Mouse (Mus musculus): ENCODE results near the gene Tnrc6c.

Tnrc6c gene

GRCm38 (mm10) chr11:117653491-117654351, at the start of gene Tnrc6c:
Gene Tnrc6c, plus strand, starts transcription at chr11:117654289.
- no peak for DNase-seq (ENCODE audit: low spot score)

DNA sequence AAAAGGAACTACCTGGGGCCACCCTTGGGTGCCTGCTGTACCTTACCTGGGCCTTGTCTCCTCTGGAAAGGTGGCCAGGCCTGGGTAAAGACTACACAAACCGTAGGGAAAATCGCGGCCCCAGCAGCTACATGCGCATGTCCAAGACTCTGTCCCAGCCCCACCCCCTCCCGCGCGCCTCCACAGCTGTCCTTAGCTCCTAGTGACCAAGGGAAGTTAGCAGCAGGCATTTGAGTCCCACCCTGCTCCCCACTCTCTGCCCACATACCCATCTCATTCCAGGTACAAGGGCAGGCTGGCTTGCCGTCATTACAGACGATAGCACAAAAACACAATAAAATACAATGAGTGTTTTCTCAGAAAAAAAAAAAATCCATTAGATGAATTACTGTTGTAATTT, 48.0 kb upstream of the Tnrc6c start:
- no peak for DNase-seq (ENCODE audit: low spot score)

- DNase-seq (ENCODE audit: low spot score), result no peak
These were observed 47.4 kb upstream of the Tnrc6c start for GRCm38 (mm10) chr11:117606605-117607203.

DNA sequence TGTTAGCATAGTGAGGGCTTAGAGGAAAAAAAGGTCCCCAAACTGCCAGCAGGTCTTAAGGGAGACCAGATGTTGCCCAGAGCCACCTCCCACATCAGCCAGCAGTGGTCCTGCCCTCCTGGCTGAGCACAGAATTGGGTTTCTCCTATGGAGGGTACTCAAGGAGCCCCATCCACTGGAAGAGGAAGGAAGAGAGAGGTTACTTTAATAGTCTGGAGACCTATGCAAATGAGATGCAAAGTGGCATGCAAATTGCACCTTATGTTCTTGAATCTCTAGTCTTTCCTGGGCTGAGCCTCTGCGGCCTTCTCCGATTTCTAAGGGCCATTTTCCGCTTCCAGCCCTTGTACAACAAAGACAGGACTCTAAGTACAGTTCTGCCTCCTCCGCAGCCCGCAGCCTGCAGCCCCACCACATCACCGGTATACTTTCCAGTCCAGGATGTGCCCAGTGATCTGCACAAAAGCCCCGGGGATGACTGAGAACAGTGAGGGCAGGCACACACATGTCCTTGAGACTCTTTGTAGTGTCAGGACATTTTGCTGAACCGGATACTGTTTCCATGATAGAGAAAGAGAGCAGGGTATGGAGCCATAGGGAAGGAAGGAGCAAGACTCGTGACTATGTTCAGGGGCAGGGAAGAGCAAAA, 45.8 kb upstream of the Tnrc6c start:
- no peak for DNase-seq (ENCODE audit: low spot score)

- DNase-seq (ENCODE audit: low spot score), result no peak
These were observed 45.1 kb upstream of the Tnrc6c start for GRCm38 (mm10) chr11:117608976-117609375.

- DNase-seq (ENCODE audit: low spot score), result no peak
These were observed 43.5 kb upstream of the Tnrc6c start for GRCm38 (mm10) chr11:117610589-117610988.

DNA sequence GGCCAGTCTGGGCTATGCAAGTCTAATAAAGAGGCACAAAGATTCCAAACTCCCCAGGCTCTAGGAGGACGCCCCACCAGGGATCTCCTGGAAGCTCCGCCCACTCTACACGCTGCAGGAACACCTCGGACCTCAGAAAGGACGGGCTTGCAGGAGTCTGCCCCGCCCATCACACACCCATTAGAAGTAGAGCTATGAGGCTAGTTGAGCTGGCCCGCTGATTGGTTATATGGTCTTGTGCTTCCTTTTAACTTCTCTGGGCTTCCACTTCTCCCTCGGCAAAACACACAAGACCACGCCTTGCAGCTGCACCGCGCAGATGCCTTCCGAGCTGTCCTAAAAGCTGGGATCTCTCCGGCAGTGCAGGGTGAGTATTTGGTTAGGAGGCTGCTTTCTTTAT, 43.0 kb upstream of the Tnrc6c start:
- DNase-seq (ENCODE audit: low spot score), result peak; percentile 29

- DNase-seq (ENCODE audit: low spot score), result no peak
These were observed 42.2 kb upstream of the Tnrc6c start for GRCm38 (mm10) chr11:117611860-117612259.

DNA sequence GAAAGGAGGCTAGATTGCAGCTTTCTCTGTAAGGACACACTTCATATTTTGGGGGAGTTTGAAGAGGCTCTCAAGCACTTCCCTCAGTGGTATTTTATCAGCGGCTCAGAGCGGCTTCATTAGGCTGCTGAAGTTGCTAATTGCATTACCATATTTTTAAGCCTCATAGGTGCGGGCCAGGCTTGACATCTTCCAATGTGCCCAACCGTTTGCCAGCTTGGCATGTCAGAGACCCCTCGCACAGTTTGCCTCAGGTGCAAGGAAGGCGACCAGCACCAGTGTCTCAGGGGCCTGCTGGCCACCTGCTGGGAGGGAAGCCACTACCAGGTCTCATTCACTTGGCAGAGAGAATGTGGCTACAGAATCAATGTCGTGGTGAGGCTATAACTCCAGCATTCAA, 41.2 kb upstream of the Tnrc6c start:
- DNase-seq (ENCODE audit: low spot score), result no peak

DNA sequence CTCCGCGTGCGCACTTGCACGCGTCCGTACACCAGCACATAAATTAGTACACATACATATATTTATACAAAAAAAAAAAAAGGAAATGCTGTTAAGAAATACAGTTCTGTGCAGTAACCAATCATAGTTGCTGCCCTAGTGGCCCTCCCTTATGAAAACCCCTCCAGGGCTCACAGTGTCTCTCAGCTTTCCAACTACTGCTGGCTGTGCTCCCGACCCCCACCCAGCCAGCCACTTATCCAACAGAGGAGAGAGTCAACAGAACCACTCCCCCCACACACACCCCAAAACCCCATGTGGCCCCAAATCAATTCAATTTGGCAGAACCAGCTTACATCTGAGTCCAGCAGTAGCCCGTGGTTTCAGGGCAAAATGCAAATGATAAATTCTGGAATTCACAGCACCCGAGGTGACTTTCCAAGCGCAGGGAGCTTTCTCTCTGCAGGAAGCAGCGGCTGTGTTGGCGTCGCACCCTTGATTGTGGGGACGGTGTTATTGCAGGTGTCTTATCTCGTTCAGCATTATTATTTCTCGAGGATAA, 36.7 kb upstream of the Tnrc6c start:
- DNase-seq (ENCODE audit: low spot score), result no peak

DNA sequence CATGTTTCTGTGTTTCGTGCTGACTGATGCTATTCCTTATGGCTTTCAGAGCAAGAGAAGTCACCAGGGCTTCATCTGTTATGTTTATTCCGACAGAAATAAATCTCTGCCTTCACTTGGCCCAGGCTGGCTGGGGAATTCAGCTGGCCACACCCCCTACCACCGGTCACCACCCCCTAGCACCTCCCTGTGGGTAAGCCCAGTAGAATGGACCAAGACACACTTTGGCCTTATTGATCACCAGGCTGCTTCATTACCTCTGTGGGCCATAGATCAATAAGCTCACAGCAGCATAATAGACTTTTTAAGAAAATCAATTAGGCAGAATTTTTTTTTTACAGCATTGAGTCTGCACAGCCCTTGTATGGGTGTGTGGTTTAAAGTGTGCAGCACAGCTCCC, 35.9 kb upstream of the Tnrc6c start:
- no peak for DNase-seq (ENCODE audit: low spot score)

DNA sequence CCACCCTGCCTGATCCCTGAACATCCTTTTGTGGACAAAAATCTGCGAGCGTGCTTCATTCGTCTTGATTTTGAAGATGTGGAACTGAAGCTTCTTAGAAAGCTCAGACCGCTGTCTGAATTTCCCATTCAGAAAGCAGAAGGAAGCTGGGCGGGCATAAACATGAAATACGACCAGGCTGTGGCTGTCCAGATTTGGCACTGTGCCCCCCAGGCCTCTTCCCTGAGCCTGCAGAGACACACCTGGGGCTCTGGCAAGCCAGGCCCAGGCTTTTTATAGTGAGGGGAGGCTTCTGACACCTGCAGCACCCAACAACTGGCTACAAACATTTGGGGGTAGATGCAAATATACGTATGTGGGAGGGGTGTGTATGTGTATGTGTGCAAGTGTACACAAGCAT, 35.3 kb upstream of the Tnrc6c start:
- DNase-seq (ENCODE audit: low spot score), result no peak

DNA sequence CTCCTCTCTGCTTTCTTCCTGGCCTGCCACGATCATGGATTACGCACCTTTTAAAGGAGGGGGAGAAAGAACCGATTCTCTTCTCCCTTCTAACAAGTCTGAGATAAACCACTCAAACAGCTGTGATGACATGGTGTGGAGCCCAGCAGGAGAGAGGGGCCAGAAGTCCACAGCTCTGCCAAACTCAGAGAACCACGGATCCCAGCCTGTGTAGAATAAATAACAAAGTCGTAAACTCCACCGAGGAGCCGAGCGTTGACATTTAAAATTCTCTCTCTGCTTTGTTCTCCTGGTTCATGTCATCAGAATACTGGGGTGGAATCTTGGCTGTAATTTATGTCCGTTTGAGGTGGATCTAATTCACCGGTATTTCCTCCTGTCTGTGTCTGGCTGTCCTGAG, 34.5 kb upstream of the Tnrc6c start:
- DNase-seq (ENCODE audit: low spot score), result no peak

DNA sequence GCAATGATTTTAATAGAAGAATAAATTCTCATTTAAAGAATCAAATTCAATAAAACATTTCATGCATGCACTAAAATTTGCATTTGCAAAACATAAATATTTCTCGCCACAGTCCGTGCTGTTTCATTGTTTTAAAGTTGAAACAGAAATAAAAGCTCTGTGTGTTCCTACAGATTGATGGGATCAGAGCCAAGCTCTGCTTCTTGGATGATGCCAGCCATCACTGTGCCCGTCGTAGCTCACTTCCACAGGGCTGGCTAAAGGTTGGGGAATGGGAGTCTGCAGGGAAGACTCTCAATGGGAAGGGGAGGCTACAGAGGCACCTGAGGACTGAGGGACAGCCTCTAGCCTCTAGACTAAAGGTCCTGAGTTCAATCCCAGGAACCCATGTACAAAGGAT, 28.9 kb upstream of the Tnrc6c start:
- DNase-seq (ENCODE audit: low spot score), result no peak

GRCm38 (mm10) chr11:117626557-117626956, 27.5 kb upstream of the Tnrc6c start:
- DNase-seq (ENCODE audit: low spot score), result no peak

DNA sequence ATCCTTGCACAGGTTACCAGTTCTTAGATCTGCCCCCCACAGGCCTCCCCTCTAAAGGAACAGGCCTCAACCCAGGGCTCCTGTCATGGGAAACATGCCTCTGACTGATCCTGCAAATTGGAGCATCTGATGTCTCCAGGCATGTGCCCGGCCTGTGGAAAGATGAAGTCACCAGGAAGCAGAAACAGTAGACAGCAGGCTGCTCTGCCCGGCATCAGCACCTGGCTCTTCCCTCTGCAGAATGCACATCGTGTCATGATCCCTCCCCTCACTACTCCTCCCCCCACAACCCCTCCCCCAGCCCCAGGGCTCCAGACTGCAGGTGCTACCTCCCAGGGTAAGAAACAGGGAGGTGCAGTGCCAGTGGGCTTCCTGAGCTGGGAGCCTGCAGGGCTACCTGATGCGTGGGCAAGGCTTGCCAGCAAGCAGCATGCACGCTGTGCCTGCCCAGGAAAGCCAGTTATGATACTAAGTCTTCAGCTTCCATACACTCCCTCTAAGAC, 27.0 kb upstream of the Tnrc6c start:
- no peak for DNase-seq (ENCODE audit: low spot score)

DNA sequence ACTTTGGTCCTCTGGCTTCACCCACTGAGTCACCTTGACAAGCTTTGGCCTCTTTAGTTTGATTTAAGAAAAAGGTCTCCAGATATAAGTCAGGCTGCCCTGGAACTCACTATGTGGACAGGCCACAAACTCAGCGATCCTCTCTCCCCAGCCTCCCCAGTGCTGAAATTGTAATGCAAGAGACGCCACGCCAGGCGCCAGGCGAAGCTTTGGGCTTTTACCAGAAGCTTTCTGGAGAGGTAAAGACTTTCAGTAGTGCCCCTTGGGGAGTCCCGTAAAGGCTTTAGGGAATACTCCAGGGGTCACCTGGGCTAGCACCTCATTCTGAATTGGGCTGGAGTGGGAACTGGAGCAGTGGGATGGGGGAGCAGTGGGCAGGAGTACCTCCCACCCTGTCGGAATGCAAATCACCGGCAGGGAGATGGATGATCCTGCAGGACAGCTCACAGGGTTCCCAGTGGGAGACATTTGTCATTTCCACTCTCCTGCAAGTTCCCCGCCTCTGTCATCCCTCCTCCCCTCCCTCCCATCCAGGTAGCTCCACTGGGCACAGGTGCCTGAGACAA, 26.3 kb upstream of the Tnrc6c start:
- no peak for DNase-seq (ENCODE audit: low spot score)

DNA sequence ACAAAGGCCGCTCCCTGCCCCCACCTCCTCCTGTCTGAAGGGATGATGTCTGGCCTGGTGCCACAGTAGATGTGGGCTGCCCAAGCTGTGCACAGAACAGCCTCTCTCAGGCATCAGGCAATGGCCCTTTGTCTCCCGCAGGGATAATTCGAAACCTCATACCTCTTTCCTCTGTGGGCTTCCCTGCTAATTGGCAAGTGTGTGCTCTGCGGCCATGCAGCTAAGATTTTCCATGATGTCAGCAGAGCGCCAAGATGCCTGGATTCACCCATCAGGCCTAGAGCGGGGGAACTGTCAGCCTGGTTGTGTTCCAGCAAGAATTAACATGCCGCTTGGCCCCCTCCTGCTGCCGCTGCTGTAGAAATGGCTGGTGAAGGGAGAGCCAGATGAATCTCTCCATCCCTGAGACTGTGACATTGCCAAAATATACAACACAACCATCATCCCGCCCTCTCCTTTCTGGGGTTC, 25.7 kb upstream of the Tnrc6c start:
- DNase-seq (ENCODE audit: low spot score), result no peak

DNA sequence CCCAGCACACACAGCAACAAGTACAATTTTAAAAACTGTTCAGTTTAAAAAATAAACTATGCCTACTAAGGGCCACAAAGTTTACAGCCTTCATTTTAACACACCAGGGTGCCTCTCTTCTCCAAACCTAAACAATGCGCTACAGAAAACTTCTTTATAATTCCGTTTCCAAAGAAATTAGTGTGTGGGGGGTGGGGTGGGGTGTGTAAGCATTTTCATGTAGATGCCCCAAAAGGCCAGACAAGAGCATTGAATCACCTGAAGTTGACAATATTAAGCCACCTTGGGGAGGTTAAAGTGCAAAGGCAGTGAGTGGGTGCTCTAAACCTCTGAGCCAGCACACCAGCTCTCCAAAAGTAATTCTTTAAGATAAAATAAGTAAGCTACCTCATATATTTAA, 24.2 kb upstream of the Tnrc6c start:
- DNase-seq (ENCODE audit: low spot score), result no peak

DNA sequence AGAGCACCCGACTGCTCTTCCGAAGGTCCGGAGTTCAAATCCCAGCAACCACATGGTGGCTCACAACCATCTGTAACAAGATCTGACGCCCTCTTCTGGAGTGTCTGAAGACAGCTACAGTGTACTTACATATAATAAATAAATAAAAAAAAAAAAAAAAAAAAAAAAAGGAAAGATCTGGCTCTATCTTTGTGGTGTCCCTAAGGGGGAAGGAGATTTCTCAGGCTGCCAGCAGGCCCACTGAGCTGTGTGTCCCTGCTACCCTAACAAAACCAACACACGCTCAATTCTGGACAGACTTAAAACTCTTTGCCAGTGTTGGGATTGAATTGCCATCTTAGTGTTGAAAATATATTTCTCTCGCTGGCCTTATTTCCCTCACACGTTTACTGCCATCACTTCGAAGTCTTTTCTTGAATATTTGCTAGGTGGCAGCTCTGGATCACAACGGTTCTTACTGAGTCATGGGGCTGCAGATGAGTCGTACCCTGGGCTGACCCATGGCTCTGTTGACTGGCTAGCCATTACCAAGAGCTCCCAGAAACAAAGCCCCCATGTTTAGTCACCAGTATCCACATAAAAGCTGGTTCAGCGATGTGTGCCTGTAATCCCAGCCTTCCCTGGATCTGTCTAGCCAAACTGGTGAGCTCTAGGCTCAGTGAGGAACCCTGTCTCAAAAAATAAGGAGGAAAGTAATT, 23.1 kb upstream of the Tnrc6c start:
- no peak for DNase-seq (ENCODE audit: low spot score)

DNA sequence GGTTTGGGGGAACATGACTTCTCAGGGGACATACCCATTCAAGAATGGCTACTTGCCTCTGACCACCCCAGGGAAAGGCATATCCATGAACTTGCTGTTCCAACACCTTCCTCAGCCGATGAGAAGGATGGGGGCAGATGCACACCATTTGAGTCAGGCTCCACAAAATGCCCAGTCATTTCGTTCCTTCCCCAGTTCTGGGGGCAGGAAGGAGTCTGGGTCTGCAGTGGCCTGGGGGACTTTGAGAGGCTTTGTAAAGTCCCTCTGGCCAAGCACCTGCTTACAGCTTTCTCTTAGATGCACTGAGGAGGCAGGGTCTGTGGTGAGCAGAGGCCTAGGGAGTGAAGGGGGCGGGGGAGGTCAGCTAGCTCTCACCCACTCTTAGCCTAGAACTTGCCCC, 20.8 kb upstream of the Tnrc6c start:
- no peak for DNase-seq (ENCODE audit: low spot score)

DNA sequence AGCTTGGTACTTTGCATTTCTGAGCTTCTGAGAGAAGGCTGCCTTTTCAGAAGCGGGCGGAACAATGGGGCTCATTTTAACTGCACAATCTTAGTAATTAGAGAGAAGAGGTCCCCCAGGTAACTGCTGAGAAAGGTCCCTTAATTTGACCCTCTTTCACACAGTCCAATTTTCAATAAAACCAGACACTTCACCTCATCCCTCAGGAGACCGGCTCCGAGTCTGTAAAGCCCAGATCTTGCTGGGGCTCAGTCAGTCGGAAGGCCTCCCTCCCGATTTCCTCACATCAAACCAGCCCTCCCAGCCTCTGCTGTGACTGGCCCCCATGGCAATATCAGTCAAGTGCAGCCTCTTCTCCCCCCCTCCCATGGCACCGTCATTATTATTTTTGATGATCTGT, 15.7 kb upstream of the Tnrc6c start:
- DNase-seq (ENCODE audit: low spot score), result no peak
